Mouse (Mus musculus): ENCODE data around the gene Icam2. TPM values are rescaled to one million over a fixed set of nuclear protein-coding genes. Genes with fewer than 3 reads are reported as not detected.

The Icam2 gene
- 3.8 and 5.8 TPM in 2 replicates for polyA plus RNA-seq (2021; fragmentation: Nextera tagmentation)
- long read RNA-seq, experiment 1, partial matches to known transcripts = 0 of 4 reads
- long read RNA-seq, experiment 1, other reads (novel, unspliced or antisense) = 1 of 4 reads
- long read RNA-seq, experiment 2, partial matches to known transcripts = 0 of 3 reads
- long read RNA-seq, experiment 2, other reads (novel, unspliced or antisense) = 0 of 3 reads

DNA sequence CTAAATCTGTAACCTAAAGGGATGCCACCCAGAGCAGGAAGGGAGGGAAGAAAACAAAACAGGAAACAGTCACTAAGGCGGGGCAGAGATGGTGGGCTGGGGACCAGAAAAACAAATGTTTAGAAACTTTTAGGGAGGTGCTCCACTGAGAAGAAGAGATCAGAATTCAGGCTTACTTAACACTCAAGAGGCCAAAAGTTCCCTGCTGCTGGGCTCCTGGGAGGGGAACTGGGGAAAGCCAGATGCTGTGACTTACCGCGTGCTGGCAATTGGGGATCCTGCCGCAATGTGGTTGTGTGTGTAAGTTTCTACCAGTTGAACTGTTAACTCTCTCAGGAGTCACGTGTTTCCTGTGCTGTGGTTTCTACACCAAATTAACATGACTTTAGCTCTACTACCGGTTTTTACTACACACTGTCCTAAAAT lies at the start of gene Icam2:
Gene Icam2, minus strand, starts transcription at position 285 of the 426 bp plus-strand sequence.

GRCm38 (mm10) chr11:106365366-106365765 lies 22.5 kb downstream of the Icam2 start, which contains the start of gene Prr29:
TSS of gene Prr29 (plus strand) at chr11:106365472.

DNA sequence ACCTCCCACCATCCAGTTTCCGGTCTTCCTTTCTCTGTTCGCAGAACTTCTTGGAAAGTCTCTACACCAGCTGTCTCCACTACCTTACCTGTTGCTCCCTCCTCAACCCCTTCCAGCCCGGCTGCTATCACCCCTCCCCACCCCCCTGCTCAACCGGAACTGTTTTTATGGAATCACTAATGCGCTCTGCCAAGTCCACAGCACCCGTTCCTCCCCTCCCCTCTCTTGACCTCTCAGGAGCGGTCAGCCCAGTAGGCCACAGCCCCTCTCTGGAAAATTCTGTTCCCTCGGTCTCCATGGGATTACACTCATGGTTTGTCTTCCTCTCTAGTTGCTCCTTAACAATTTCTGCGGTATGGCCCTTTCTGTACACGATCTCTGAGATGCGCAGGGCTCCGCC lies 34.7 kb downstream of the Icam2 start, which contains the start of gene Scn4a:
Gene Scn4a, minus strand, starts transcription at position 101 of the 400 bp plus-strand sequence.

Other genes with a start within 250 kb of the Icam2 start
- gene Gm10840, start 227.2 kb downstream of the Icam2 start, polyA plus RNA-seq (2021; fragmentation: Nextera tagmentation) = 0.95 and 1.5 TPM in 2 replicates
- gene Limd2, start 227.2 kb downstream of the Icam2 start, polyA plus RNA-seq (2021; fragmentation: Nextera tagmentation) = 184 and 226 TPM in 2 replicates
- gene Strada, start 185.9 kb downstream of the Icam2 start, polyA plus RNA-seq (2021; fragmentation: Nextera tagmentation) = 10.6 and 12.9 TPM in 2 replicates
- 50.5 and 54.2 TPM in 2 replicates for gene Ccdc47, start 171.7 kb downstream of the Icam2 start, polyA plus RNA-seq (2021; fragmentation: Nextera tagmentation)
- 20.1 TPM in 2 replicates for gene Ddx42, start 171.1 kb downstream of the Icam2 start, polyA plus RNA-seq (2021; fragmentation: Nextera tagmentation)
- gene Ftsj3, start 132.0 kb downstream of the Icam2 start, polyA plus RNA-seq (2021; fragmentation: Nextera tagmentation) = 8.2 and 9.8 TPM in 2 replicates
- 471 and 488 TPM in 2 replicates for gene Psmc5, start 131.9 kb downstream of the Icam2 start, polyA plus RNA-seq (2021; fragmentation: Nextera tagmentation)
- gene Smarcd2, start 115.1 kb downstream of the Icam2 start, polyA plus RNA-seq (2021; fragmentation: Nextera tagmentation) = 2.2 and 2.6 TPM in 2 replicates
- gene Tcam1, start 111.4 kb downstream of the Icam2 start, polyA plus RNA-seq (2021; fragmentation: Nextera tagmentation) = 0.05 and 0.06 TPM in 2 replicates
- not detected in 2 replicates for gene Gh, start 86.2 kb downstream of the Icam2 start, polyA plus RNA-seq (2021; fragmentation: Nextera tagmentation)
- gene Cd79b, start 73.3 kb downstream of the Icam2 start, polyA plus RNA-seq (2021; fragmentation: Nextera tagmentation) = 0.80 and 1.1 TPM in 2 replicates
- gene Scn4a, start 34.8 kb downstream of the Icam2 start, polyA plus RNA-seq (2021; fragmentation: Nextera tagmentation) = 0.01 TPM in 1 of 2 replicates, not detected in the other
- gene Prr29, start 22.6 kb downstream of the Icam2 start, polyA plus RNA-seq (2021; fragmentation: Nextera tagmentation) = 0.38 and 0.44 TPM in 2 replicates
- gene Ern1, start 99.8 kb upstream of the Icam2 start, polyA plus RNA-seq (2021; fragmentation: Nextera tagmentation) = 0.79 and 1.3 TPM in 2 replicates
- gene Tex2, start 225.3 kb upstream of the Icam2 start, polyA plus RNA-seq (2021; fragmentation: Nextera tagmentation) = 24.0 and 36.6 TPM in 2 replicates